Mouse (Mus musculus): ENCODE results near the gene Uvrag.
"Not testable (repeated sequence)": the region's sequence is repeated elsewhere in the genome, so short reads cannot be mapped to it uniquely, and the experiment has no call there.

Uvrag gene

DNA sequence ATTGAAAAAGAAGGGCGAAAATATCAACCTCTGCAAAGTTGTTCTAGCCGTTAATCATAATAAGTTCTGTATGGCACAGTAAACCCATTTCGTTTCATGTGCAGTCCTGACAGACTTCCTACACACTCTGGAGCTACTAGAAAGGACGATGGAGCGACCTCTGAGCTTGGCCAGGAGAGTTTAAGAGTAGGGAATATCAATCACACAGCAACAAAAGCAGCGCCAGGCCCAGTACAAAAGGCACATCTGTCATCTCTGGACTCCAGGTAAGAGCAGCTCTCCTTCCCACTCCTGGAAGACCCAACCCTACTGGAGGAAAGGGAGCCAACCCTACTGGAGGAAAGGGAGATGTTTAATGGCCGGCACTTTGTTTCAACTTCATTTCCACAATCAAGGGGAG lies 43.2 kb downstream of the Uvrag start:
- DNase-seq (ENCODE audit: low spot score in 2 of 2) = no peak

DNA sequence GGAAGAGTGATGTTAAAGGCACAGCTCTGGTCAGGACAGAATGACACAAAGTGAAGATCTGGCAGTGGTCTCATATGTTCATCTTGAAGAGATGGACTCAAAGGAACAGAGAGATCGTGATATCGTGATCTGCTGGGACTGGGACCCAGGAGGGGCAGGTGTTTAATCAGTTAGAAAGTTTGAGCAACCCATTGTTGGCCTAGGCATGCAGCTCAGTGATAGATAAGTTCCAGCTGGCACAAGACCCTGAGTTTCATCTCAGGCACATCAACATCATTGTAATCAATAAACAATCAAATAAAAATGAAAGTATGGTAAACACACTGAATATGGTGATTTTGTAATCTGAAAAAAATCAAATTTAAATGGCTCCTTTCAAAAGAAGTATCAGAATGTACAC lies 43.8 kb downstream of the Uvrag start:
- DNase-seq (ENCODE audit: low spot score in 2 of 2) = no peak

DNA sequence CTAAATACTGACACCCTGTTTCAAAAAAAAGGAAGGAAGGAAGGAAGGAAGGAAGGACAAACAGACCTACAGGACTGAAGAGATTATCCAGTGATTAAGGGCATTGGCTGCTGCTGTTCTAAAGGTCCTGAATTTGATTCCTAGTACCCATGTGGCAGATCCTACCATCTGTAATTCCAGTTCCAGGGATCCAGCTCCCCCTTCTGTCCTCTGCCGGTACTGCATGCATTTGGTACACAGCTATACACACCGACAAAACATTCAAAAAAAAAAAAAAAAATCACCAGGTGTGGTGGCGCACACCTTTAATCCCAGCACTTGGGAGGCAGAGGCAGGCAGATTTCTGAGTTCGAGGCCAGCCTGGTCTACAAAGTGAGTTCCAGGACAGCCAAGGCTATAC lies 45.8 kb downstream of the Uvrag start:
- DNase-seq (ENCODE audit: low spot score in 2 of 2) = no peak

DNA sequence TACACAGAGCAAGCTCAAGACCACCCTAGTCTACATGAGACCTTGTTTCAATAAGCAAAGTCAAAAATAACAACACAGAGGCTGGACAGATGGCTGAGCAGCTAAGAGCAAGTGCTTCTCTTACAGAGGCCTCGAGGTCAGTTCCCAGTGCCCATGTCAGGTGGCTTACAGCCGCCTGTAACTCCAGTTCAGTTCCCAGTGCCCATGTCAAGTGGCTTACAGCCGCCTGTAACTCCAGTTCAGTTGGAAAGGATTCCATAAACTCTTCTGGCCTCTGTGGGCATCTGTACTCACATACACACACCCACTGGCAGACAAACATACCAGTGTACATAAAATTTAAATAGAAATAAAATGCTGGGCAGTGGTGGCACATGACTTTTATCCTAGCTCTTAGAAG lies 46.6 kb downstream of the Uvrag start:
- no peak for DNase-seq (ENCODE audit: low spot score in 2 of 2)

DNA sequence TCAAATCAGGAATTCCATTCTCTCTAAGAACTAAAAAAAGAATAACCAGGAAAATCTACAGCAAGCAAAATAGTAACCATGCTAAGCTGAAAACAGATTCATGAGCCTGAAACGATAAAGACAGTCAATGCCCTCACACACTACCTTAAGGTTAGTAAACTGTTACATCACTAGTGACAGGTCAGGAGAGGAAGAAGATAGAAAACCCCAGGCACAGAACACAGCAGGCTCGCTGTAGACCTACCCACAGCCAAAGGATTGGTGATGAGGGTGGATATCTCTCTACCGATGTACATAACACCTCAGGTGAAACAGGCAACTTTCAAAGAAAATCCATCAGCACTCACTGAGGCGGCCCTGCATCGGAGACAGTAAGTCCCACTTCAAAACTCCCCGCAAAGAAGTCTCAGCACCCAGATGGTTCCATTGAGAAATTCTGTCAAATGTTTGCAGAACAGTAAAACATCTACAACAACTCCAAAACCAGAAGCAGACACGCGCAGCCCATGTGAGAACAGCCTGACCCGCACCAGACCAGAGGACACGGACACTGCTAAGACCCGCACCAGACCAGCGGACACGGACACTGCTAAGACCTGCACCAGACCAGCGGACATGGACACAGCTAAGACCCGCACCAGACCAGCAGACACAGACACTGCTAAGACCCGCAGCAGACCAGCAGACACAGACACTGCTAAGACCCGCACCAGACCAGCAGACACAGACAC lies 48.9 kb downstream of the Uvrag start:
- DNase-seq (ENCODE audit: low spot score in 2 of 2) = no peak

DNA sequence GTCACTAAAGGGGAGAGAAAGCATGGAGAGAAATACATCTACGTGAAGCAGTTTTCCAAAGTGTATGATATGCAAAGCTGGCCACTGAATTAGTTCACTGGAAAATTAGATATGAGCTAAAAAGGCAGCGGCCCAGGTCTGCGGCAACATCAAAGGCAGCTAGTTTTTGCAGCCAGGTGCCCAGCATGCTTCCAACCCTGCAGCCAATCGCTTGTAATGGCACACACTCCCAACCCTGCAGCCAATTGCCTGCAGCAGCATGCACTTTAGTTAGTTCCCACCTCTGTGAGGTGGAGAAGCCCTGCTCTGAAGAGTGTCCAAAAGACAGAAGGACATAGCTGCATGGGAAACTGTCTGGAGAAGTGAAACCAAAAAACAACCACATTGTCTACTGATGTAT lies 51.2 kb downstream of the Uvrag start:
- no peak for DNase-seq (ENCODE audit: low spot score in 2 of 2)

DNA sequence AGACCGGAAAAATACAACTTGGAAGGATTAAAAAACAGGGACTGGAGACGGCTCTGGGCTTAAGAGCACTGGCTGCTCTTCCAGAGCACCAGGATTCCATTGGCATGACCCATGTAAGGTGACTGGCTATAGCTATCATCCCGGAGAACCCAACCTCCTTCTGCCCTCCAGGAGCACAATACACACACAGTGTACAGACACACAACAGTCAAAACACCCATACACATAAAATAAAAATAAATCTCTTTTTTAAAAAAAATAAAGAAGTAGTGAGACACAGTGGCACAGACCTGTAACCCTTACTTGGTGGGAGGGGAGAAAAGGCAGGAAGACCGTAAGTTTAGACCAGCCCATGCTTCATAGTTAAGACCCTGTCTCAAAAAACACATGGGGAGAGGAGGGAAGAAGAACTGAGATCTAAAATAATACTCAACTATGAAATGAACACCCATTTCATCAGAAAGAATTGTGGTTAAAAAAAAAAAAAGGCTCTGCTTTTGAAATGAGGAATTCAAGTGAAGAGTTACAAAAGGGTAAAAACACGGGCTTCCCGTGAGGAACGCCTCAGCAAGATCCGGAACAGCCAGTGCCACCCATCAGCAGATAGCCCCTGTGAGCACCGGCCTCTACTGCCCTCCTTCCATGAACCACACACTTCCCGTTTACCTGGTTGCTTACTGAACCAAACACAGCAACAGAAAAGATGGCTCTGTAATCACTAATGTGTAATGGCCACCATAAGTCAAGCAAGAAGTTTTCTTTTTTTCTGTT lies 52.2 kb downstream of the Uvrag start:
- no peak for DNase-seq (ENCODE audit: low spot score in 2 of 2)

DNA sequence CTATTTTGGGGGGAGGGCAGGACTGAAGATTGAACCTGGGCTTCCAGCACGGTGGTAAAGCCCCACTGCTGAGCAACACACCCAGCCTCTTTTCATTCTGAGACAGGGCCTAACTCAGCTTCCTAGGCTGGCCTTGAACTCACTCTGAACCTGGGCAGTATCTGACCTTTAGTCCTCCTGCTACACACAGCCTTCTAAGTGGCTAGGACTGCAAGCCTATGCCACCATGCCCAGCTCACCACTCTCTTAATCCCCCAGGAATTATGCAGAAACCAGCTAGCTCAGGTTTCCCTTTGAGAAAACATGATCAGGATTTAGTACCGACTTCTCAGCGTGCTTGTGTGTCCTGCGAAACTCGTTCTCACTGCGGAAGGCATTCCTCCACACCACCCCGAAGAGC lies 53.4 kb downstream of the Uvrag start:
- DNase-seq (ENCODE audit: low spot score in 2 of 2) = no peak

DNA sequence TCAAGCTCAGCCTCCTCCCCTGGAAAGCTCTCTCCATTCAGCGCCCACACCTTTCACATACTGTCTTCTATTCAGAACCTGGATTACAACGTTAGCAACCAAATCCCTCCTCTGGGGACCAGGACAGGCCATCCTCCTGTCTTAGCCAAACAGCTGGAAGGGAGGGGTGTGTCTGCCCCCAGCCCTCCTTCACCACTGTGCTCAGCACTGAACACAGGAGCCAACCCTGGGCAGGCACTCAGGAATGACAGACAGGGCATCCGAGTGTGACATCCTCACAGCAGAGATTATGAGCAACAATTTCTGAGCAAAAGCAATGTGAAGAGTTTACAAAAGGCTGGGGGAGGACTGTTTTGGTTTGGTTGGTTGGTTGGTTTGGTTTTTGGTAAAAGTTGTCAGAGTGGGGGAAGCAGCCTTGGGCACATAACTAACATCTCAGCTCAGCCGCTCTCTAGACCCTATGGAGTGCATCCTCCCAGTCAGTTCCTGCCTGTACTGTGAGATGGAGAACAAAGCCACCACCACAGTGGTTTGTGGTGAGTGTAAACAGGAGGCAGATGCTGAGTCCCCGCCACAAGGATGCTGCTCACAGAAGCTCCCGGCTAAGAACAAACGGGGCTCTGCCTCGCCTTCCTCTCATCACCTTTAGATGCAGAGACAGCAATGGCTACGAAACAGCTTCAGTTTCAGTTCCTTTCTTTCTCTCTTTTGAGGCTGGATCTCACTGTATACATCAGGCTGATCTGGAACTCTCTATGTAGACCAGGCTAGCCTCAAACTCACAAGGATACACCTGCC lies 54.1 kb downstream of the Uvrag start:
- DNase-seq (ENCODE audit: low spot score in 2 of 2) = no peak

DNA sequence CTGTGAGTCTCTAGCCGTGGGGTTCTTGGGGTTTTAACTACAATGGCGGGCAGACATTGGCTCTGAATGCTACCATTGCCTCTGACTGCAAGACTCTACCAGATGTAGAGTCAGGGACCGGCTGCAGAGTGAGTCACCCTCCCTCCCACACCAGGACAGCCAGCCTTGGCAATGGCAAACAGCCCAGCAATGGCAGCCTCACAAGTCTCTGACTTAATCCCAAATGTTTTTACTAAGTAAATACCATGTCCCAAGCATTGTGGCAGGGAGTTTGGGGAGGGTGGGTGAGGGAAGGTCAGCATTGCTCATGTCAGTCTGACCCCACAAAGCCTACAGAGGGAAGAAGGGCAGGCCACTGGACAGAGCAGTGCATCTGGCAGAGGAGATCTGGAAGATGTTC lies 55.7 kb downstream of the Uvrag start:
- DNase-seq (ENCODE audit: low spot score in 2 of 2) = no peak

DNA sequence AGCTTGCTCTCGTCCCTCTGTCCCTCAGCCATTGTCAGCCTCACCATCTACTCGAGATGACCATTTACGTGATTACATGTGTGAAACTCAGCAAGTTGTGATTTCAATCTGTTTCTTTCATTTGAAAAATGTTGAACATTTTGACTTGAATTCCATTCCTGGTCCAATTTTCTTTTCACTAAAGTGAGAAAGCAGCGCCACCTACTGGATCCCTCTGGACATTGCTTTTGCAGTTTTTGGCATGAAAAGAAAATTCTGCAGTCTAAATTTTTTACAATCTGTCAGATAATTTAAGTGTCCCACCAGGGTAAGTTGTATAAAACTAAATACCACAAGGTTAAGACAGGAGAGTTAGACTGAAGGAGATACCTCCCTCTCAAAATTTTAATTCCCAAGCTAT lies 61.4 kb downstream of the Uvrag start:
- DNase-seq (ENCODE audit: low spot score in 2 of 2) = peak; percentile 29 to 52

DNA sequence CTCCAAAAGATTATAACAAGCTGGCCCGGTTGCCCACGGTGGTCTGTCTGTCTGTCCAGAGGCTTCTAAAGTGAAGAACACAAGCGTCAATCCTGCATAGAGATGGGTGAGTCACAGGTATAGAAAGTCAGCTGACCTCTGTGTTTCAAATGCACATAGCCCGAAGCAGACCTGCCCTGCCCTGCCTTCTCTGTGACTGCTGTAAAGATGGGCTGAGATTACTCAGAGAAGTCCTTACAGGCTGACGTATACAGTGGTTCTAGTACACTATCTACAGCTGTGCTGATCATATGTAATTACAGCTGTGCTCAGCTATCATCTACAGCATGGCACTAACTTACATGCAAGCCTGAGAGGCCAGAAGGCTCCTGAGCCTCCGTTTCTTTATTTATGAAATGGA lies 62.1 kb downstream of the Uvrag start:
- DNase-seq (ENCODE audit: low spot score in 2 of 2) = no peak

DNA sequence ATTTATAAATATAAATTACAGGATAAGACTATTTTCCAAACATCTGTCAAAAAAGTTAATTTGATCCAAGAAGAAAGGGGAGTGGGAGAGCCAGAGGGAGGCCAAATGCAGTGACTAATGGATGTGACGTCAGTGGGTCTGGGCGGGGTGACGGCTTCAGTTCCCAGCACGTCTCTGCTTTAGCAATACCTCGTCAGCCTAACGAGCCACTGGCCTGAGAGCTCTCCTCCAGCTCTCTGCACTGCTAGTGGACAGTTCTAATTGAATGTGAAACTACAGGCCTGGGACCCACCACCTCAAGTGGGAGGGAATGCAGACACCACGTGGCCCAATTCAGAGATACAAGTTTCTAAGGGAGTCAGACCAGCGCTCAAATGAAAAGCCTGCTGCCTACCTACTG lies 63.7 kb downstream of the Uvrag start:
- DNase-seq (ENCODE audit: low spot score in 2 of 2) = no peak

DNA sequence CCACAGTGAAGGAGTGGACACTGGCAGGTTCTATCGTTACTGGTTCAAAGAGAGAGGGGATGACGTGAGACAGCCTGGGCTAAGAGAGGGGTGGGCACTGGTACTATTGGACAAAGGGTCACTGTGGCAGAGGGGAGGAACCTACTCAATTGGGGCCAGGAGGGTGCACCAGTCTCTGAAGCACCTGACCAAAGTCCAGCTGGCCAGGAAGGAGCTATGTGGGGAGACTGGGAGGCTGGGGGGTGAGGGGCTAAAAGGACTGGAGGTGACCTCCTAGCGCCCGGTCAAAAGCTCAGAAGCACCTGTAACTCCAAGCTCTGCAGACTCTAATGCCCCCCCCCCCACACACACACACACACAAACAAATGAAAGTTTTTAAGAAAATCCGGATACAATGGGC lies 65.8 kb downstream of the Uvrag start:
- DNase-seq (ENCODE audit: low spot score in 2 of 2) = no peak

DNA sequence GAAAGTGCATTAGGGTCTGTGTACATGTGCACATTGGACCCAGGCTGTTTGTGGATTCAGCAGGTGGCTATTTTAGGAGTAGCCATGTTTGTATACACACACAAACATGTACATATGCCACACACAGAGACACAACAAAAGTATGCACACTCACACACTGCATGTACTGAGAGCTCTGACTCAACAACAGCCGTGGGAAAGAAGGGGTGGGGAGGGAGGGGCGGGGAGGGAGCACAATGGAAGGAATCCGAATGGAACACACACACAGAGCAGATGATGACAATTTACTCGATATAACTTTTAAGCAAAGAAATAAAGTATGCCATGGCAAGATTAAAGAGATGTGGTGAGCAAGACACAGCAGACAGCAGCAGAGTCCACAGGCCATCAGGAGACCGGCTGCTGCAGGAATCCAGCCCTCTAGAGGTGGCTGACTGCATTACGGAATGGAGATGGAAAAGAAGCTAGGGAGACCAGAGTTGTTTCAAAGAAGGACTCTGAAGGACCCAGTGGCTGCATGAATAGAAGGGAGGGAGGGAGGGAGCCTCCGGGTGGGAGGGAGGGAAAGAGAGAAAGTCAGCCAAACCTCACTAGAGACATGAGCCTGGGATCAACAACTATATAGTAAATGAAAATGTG lies 67.1 kb downstream of the Uvrag start:
- no peak for DNase-seq (ENCODE audit: low spot score in 2 of 2)

DNA sequence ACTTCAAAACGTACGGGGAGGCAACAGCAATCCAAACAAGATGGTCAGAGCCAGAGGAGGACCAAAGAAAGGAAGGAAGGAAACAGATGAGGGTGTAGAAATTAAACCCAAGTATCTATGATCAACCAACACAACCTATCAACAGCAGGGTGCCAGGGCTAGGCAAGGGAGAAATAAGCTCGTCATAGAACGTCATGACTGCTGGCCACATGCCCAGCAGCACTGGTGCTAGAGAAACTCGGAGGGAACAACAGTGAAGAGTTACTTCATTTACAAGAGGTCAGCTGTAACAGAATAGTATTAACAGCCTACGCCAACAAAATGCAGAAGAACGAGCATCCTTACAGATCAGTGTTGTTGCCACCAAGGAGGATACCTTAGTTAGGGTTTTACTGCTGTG lies 73.2 kb downstream of the Uvrag start:
- DNase-seq (ENCODE audit: low spot score in 2 of 2) = no peak

DNA sequence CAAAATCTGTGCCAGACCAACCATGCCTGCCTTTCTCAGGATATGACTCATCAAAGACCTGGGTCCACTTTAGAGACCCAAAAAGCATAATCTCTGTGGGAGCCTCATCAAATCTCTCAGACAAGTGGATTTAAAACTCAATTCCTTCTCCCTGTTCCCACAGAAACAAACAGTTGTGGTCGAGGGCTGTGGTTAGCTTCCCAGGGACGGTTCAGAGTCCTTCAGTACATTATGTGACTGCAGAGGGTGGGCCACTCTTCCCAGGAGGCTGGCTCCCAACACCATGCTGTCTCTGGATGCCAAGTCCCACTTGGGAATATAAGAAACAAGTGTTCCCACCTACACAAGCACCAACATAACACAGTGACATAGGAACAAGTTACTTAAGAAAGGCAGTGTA lies 75.0 kb downstream of the Uvrag start:
- DNase-seq (ENCODE audit: low spot score in 2 of 2) = no peak

DNA sequence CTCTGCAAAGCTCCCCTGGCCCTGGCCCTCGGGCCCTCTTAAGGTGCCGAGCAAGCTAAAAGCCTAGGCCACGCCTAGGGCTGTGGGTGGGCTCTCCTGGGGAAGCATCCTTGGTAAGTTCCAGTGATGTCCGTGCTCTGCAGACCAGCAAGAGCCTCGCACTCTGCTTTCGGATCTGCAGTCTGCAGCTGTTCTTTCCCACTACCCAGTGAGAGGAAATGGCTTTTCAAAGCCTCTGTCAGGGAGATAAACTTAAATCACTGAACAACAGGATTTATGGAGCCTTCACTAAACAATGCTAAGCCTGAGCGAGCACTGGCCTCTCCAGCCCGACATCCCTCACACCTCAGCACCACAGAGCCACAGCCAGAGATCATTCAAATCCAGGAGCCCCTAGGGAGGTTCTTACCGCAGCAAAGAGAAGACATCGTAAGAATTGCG lies 75.5 kb downstream of the Uvrag start:
- DNase-seq (ENCODE audit: low spot score in 2 of 2) = no peak

DNA sequence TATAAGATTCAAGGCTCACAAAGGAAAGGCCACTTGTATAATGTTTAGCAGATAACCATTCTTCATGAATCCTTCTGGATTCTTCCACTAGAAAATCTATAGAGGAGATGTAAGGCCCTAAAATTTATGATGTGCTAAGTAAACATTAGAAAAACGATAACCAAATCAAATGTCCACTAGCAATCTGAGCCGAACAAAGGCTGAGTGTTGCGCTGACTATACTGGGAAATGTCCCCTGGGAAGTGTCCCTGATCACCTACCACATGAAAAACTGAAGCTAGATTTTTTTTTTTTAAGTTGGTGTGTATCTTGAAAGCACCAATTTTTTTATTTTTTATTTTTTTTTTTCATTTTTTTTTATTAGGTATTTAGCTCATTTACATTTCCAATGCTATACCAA lies 76.1 kb downstream of the Uvrag start:
- DNase-seq (ENCODE audit: low spot score in 2 of 2) = no peak

DNA sequence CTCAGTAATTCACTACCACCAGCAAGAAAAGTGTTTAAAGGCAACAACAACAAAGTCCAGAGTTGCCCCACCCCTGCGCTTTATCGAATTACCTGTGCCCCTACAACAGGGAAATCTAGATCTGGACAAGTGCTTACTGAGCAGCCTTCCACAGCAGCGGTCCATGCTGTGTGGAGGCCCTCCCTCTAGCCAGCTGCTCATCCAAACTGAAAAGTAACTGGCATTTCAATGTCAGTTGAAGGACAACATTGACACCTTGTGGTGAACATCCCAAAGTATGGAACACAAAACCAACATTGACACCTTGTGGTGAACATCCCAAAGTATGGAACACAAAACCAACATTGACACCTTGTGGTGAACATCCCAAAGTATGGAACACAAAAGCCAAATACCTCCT lies 78.7 kb downstream of the Uvrag start:
- not testable (repeated sequence) for DNase-seq (ENCODE audit: low spot score in 2 of 2)

DNA sequence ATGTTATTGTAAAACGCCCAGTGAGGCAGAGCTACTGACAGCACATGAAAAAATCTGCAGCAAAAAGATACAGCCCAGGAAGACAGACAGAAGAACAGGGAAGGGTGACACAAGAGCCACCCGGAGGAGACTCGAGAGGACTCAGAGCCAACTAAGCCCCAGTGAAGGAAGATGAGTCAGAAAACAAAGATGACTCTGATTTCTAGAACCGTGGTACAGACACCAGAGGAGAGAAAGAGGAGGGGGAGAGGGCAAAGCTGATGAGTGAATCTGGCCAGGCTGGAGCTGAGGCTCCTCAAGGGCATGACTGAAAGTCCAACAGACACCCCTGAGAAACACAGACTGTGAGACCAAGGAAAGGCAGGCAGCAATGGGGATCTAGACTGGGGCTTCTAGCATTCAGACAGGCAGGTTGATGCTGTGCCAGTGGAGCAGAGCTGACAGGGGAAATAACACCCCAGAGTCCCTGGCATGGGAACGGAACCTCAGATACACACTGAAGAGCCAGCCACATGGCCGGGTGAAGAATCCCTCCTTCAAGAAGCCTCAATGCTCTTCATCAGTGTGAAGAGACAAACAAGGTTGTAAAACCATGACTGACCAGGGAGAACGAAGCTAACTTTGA lies 79.8 kb downstream of the Uvrag start:
- no peak for DNase-seq (ENCODE audit: low spot score in 2 of 2)

DNA sequence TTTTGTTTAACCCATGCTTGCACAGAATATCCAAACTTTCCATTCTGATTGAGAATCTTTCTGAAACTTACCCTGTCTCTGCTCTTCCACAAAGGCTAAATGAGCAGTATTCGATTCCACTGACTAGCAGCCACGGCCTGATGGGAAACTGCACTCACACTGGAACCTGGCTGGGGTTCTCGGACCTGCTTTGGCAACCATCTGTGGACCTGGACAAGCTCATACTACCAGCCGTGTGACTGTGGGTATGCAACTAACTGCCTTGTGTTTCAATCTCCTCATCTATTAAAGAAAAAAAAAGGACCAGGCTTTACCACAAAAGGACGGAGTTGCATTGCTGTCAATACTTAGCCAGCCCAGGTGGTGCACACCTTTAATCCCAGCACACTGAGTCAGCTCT lies 80.5 kb downstream of the Uvrag start:
- no peak for DNase-seq (ENCODE audit: low spot score in 2 of 2)
